Mouse (Mus musculus) G1E (cell line): ENCODE results near the gene Fam186b.

Source experiments
- CTCF ChIP-seq: IDR thresholded peaks from 2 replicates; pipeline ENCODE4 v1.5.1; 2012; ENCODE audit warnings: low read depth, low read length, inconsistent platforms, mixed read lengths
- POLR2AphosphoS5 ChIP-seq: IDR thresholded peaks from 2 replicates; pipeline ENCODE4 v1.6.1; 2012; ENCODE audit warnings: low read depth, low read length, inconsistent platforms; ENCODE audit not compliant: insufficient replicate concordance

GRCm38 (mm10) chr15:99234326-99235010 lies 61.2 kb downstream of the Fam186b start:
- no peak for TF ChIP-seq CTCF
- TF ChIP-seq POLR2AphosphoS5 = no peak
